Mouse (Mus musculus) cerebellum, adult 9-10 months (tissue): ENCODE data around the gene Asgr2.
"Not testable (repeated sequence)": the region's sequence is repeated elsewhere in the genome, so short reads cannot be mapped to it uniquely, and the experiment has no call there.

Source experiments
- DNase-seq: peaks from one replicate; pipeline ENCODE4 v3.0.0; 2022

Gene Asgr2

DNA sequence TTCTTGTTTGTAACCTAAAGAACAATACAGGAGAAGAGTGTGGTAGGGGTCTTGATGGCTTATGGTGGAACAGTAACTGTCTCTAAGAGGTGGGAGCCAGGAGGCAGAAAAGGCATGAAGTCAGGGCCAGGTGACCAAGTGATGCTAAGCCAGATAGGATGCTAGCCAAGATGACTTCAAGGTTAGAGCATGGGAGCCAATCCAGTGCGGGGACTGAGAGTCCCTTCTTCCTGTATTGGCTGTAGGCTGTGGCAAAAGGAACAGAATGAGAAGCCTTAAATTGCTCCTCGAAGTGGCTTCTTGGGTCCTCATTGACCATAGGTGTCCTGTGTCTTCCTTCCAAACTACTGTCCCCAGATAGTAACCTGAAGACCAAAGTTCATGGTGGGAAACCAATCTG is 6.7 kb downstream of the Asgr2 start:
- DNase-seq, result no peak

GRCm38 (mm10) chr11:70099809-70100208 is 7.4 kb downstream of the Asgr2 start:
- no peak for DNase-seq

- no peak for DNase-seq
Measured at GRCm38 (mm10) chr11:70103701-70104315, 11.4 kb downstream of the Asgr2 start.

DNA sequence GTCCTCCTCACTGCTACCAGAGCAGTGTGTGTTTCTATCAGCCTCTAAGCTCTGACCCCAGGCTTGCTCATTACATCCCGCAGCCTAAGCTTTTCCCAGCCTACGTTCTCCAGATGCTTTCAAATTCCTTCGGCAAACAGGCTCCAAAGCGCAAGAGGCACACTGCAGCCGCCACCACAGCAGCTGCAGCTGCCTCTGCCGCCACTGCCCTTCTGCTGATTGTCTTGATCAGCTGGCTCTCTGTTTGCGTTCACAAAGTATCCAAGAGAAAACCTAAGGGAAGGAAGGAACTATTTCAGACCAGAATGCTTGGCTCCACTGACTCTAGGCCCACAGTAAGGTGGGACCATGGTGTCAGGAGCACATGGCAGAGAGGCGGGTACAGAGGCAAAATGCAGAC is 14.6 kb downstream of the Asgr2 start:
- no peak for DNase-seq

DNA sequence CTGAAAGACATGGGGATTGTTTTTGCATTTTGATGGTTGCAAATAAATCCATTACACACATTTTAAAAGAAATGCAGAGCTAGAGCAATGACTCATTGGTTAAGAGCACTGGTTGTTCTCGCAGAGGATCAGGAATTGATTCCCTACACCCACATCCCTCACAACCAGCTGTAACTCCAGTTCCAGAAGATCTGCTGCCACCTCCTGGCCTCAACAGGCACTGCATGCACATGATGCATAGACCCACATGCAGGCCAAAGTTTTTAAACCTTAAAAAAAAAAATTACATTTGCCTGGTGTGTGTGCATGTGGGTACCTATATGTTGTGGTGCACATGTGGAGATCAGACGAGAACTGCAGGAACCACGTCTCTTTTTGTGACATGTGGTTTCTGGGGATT is 17.7 kb downstream of the Asgr2 start:
- no peak for DNase-seq

- DNase-seq, result no peak
Measured at GRCm38 (mm10) chr11:70114562-70114961, 22.1 kb downstream of the Asgr2 start.

DNA sequence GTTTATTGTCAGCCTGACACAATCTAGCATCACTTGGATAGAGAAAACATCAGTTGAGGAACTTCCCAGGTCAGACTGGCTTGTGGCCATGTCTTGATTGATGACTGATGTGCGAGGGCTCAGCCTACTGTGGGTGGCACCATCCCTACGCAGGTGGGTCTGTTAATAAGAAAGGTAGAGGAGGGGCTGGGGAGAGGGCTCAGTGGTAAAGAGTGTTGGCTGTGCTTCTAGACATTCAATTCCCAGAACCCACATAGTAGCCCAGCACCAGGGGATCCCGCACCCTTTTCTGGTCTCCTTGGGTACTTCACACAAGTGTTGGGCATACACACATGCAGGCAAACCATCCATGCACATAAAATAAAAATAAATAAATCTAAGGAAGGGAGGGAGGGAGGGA is 23.5 kb downstream of the Asgr2 start:
- DNase-seq, result no peak

DNA sequence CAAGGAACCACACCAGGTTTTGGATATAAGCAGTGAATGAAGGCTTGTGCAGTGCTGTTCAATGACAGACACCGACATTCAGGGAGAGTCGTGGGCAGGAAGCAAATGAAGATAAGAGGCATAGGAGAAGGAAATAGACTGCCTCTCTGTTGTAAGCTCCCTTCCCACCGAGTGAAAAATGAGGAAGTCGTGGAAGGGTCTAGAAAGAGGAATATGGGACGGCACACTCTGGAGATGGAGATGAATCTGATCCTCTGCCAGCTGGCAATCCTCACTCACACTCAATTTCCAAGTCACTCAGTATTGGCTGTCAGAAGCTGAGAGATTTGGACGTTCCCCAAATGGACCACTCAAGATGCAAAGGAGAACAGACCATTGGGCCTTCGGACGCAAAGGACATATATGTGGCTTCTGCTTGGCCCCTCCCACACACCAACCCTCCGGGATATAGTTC is 37.5 kb downstream of the Asgr2 start, which contains the start of gene Mgl2:
Mgl2 (plus strand) TSS at position 404 of the 454 bp plus-strand sequence.
- DNase-seq, result no peak

- DNase-seq, result not testable (repeated sequence)
Measured at GRCm38 (mm10) chr11:70135001-70135400, 42.6 kb downstream of the Asgr2 start.

- peak; percentile 30 for DNase-seq
Measured at GRCm38 (mm10) chr11:70135925-70136324, 43.5 kb downstream of the Asgr2 start.

DNA sequence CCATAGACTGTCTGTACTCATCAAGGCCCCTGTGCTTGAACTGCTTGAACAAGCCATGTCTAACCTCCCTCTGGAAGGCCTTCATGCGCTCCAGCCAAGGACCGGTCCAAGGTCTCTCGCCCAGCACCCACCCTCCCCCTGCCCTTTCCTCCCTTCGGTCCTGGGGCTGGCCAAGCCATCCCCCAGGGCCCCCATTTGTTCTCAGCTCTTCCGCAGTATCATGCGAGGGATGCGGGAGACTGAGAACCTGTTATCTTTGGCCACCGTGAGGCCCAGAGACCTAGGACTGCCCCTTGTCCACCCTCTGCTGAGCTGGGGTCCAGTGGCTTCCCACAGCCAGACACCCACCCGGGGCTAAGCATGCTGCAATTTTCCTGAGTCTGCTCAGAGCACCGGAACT is 46.7 kb downstream of the Asgr2 start:
- no peak for DNase-seq

GRCm38 (mm10) chr11:70151072-70151471 is 58.6 kb downstream of the Asgr2 start:
- DNase-seq, result no peak
